Mouse (Mus musculus): ENCODE measurements at regions not wholly inside any gene's neighbourhood (a gene's known extent, or its start where the extent isn't known, plus 50 kb on each side); places are given as distances from the start of the nearest gene placed in this dataset.

DNA sequence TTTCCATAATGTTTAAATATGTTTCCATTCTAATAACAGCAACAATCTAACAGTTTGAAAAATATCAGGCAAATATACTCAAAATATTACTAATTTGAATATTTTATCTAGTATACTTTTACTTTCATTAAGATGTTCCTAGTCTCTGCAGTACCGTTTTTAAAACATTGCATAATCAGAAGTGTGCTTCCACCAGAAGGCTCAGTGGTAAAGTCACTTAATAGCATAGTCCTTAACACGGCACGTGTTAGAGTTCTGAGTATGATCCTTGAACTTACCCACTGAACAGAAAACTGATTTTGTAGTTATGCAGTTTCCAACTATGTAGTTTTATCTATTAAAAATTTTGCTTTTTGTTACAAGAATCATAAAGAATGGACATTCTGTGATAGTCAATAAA lies 234.5 kb upstream of the Dab2 start:
- Histone ChIP-seq H3K4me3 (replicated peaks) (no peak overlapping the region), H3K36me3 (no peaks in the 10 kb centered on the region), H3K27me3 (replicated peaks) (no peaks in the 10 kb centered on the region), H3K9ac (no peak overlapping the region), H3K27ac (no peak overlapping the region), H3K9me3 (no peaks in the 10 kb centered on the region), H3K4me2 (no peak overlapping the region), H3K4me1 (no peaks in the 10 kb centered on the region)
- no peak for ATAC-seq (ENCODE audit: insufficient read depth, low FRiP score, low read depth)
- 85% methylated on average over 3 of the region's 3 CpGs for WGBS

DNA sequence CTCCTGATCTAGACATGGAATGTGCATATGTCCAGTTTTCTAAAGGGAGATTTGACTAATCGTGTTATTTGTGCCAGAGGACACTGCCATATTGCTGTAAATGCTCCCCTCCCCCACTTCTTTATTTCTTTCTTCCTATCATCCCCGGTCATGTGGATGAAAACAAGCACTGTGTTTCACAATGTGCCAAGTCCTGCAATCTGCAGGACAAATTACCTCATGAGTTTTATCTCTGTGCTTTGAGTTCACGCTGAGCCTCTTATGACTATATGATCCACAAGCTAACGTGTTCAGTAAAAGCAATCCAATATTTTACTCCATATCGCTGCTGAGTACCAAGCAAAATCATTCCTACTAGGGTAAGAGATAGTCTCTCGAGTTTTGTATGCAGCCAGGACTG lies 232.2 kb upstream of the Dab2 start:
- Histone ChIP-seq H3K4me2 (no peak overlapping the region), H3K9ac (no peak overlapping the region), H3K36me3 (no peaks in the 10 kb centered on the region), H3K9me3 (no peaks in the 10 kb centered on the region), H3K4me3 (replicated peaks) (no peak overlapping the region), H3K27ac (no peak overlapping the region), H3K4me1 (no peaks in the 10 kb centered on the region), H3K27me3 (replicated peaks) (no peaks in the 10 kb centered on the region)
- WGBS: 73% methylated on average over 6 of the region's 6 CpGs
- ATAC-seq (ENCODE audit: insufficient read depth, low FRiP score, low read depth): no peak

DNA sequence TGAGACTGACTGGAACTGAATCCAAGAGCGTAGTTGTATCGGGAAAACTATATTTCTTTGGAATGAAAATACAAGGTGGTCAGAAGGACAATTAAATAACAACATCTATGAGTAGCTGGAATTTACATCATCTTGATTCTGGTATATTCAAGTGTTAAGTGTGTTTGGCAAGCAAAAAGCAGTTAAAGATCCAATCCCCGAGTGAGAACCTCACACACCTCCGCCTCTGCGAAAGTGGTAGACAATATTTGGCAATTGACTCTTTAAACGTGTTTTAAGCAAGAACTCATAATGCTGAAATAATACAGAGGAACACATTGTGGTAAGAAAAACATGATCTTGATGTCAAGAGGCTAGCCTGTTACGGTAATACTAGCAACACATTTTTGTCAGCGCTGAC lies 231.2 kb upstream of the Dab2 start:
- Histone ChIP-seq H3K9ac (no peak overlapping the region), H3K4me1 (no peaks in the 10 kb centered on the region), H3K36me3 (no peaks in the 10 kb centered on the region), H3K9me3 (no peaks in the 10 kb centered on the region), H3K4me2 (no peak overlapping the region), H3K27ac (no peak overlapping the region), H3K4me3 (replicated peaks) (no peak overlapping the region), H3K27me3 (replicated peaks) (no peaks in the 10 kb centered on the region)
- WGBS: 90% methylated on average over 8 of the region's 8 CpGs
- ATAC-seq (ENCODE audit: insufficient read depth, low FRiP score, low read depth): no peak

DNA sequence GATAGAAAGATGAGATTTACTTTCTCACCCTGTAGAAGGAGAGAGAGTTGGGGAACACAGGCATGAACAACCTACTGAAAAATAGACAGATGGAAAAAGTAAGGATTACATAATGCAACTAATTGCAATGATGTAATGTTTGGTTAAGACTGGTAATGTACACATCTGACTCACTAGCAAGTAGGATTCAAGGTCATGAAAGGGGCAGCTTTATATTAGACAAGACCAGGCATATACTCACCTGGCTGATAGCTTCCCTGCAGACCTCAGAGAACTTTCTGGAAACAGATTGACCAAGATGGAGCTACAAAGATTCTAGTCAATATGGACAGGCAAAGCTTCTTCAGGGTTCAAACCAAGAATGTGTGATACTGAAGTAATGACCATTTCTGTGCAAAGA lies 227.7 kb upstream of the Dab2 start:
- H3K9me3 ChIP-seq: no peaks in the 10 kb centered on the region
- H3K4me1 ChIP-seq: no peaks in the 10 kb centered on the region
- ATAC-seq (ENCODE audit: insufficient read depth, low FRiP score, low read depth): peak; percentile 53; the same call in 1 of the 2 replicates
- no peak overlapping the region for H3K4me2 ChIP-seq
- no peaks in the 10 kb centered on the region for H3K36me3 ChIP-seq
- H3K9ac ChIP-seq: no peak overlapping the region
- H3K4me3 ChIP-seq (replicated peaks): no peak overlapping the region
- H3K27me3 ChIP-seq (replicated peaks): no peaks in the 10 kb centered on the region
- no peak overlapping the region for H3K27ac ChIP-seq

DNA sequence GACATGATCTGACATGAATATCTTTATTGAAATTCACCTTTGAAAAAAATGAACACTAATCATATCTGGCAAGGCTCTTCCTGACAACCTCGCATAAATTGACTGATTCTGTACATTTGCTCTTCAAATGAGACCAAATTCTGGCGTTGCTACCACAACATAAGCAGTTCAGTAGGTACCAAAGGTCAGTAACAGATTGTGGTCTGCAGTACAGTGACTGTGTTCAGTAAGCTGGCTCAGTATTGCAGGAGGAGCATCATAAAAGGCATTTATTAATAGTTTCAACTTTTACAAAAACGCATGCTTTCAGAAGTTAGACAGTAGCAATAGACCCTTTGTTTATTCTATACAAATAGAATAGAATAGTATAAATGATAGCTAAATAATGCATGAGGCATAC lies 226.7 kb upstream of the Dab2 start:
- no peak for ATAC-seq (ENCODE audit: insufficient read depth, low FRiP score, low read depth)
- WGBS: 64% methylated on average over 3 of the region's 3 CpGs

GRCm38 (mm10) chr15:6080714-6081635 lies 218.6 kb upstream of the Dab2 start:
- Histone ChIP-seq H3K27me3 (replicated peaks) (no peaks in the 10 kb centered on the region), H3K4me2 (no peak overlapping the region), H3K4me3 (replicated peaks) (no peak overlapping the region), H3K27ac (no peak overlapping the region), H3K9me3 (no peaks in the 10 kb centered on the region), H3K36me3 (no peaks in the 10 kb centered on the region), H3K4me1 (no peaks in the 10 kb centered on the region), H3K9ac (no peak overlapping the region)
- no peak for ATAC-seq (ENCODE audit: insufficient read depth, low FRiP score, low read depth)
- 46% methylated on average over 8 of the region's 8 CpGs for WGBS

More for the DNA sequence above, 226.7 kb upstream of the Dab2 start:
- Histone ChIP-seq H3K4me1 (no peaks in the 10 kb centered on the region), H3K4me2 (no peak overlapping the region), H3K27ac (no peak overlapping the region), H3K9ac (no peak overlapping the region), H3K4me3 (replicated peaks) (no peak overlapping the region), H3K9me3 (no peaks in the 10 kb centered on the region), H3K27me3 (replicated peaks) (no peaks in the 10 kb centered on the region), H3K36me3 (no peaks in the 10 kb centered on the region)

- no peaks in the 10 kb centered on the region for H3K9me3 ChIP-seq
- no peaks in the 10 kb centered on the region for H3K4me1 ChIP-seq
- no peaks in the 10 kb centered on the region for H3K36me3 ChIP-seq
- no peaks in the 10 kb centered on the region for H3K27me3 ChIP-seq (replicated peaks)
- 69% methylated on average over 3 of the region's 3 CpGs for WGBS
- no peak overlapping the region for H3K27ac ChIP-seq
- no peak for ATAC-seq (ENCODE audit: insufficient read depth, low FRiP score, low read depth)
- H3K4me3 ChIP-seq (replicated peaks): no peak overlapping the region
- no peak overlapping the region for H3K9ac ChIP-seq
- H3K4me2 ChIP-seq: no peak overlapping the region
Observed at GRCm38 (mm10) chr15:6087208-6087607, 212.4 kb upstream of the Dab2 start.

DNA sequence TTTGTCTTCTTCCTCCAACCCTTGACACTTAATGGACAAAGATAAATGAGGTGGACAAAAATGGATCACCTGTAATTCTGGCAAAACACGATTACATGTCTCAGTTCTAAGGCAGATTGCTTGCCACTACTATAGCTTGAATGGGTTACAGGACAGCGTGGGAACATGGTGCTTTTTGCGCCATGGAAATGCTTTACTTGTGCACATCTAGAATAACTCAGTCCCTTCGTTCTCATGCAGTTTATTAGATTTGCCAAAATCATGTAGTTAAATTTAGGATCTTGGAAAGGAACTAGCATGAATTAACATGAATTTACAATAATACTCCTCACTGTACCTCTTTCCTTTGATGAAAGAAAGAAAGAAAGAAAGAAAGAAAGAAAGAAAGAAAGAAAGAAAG lies 211.1 kb upstream of the Dab2 start:
- Histone ChIP-seq H3K27ac (no peak overlapping the region), H3K4me2 (no peak overlapping the region), H3K4me3 (replicated peaks) (no peak overlapping the region), H3K4me1 (no peaks in the 10 kb centered on the region), H3K9me3 (no peaks in the 10 kb centered on the region), H3K36me3 (no peaks in the 10 kb centered on the region), H3K9ac (no peak overlapping the region), H3K27me3 (replicated peaks) (no peaks in the 10 kb centered on the region)
- ATAC-seq (ENCODE audit: insufficient read depth, low FRiP score, low read depth): no peak
- 77% methylated on average over 4 of the region's 4 CpGs for WGBS

DNA sequence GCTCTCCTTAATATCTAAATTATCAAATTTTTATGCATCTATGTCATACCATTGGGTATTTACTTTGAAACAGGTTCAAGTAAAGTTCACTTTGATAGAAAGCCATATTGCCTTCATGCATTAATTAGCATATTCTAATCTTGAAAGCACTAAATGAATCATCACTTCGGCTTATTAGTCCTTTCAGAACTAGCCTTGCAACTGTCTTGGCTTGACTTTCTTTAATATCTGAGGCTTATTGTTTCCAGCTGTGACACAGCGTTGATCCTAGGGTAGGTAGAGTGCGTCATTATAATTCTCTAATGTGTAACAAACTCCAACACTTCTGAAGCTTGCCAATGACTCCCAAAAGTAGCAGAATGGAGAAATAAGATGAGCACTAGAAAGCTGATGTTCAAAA lies 169.9 kb upstream of the Dab2 start:
- H3K4me2 ChIP-seq: no peak overlapping the region
- H3K4me3 ChIP-seq (replicated peaks): no peak overlapping the region
- H3K27ac ChIP-seq: no peak overlapping the region
- no peaks in the 10 kb centered on the region for H3K36me3 ChIP-seq
- no peaks in the 10 kb centered on the region for H3K27me3 ChIP-seq (replicated peaks)
- H3K4me1 ChIP-seq: no peaks in the 10 kb centered on the region
- no peak overlapping the region for H3K9ac ChIP-seq
- H3K9me3 ChIP-seq: no peaks in the 10 kb centered on the region
- no peak for ATAC-seq (ENCODE audit: insufficient read depth, low FRiP score, low read depth)
- 82% methylated on average over 3 of the region's 3 CpGs for WGBS

GRCm38 (mm10) chr15:6132216-6132615 lies 167.4 kb upstream of the Dab2 start:
- Histone ChIP-seq H3K4me3 (replicated peaks) (no peak overlapping the region), H3K9me3 (no peaks in the 10 kb centered on the region), H3K4me2 (no peak overlapping the region), H3K4me1 (no peaks in the 10 kb centered on the region), H3K36me3 (no peaks in the 10 kb centered on the region), H3K27me3 (replicated peaks) (no peaks in the 10 kb centered on the region), H3K27ac (no peak overlapping the region), H3K9ac (no peak overlapping the region)
- ATAC-seq (ENCODE audit: insufficient read depth, low FRiP score, low read depth): no peak

GRCm38 (mm10) chr15:6145071-6145470 lies 154.5 kb upstream of the Dab2 start:
- Histone ChIP-seq H3K4me2 (no peak overlapping the region), H3K27ac (no peak overlapping the region), H3K27me3 (replicated peaks) (no peaks in the 10 kb centered on the region), H3K4me1 (no peaks in the 10 kb centered on the region), H3K36me3 (no peaks in the 10 kb centered on the region), H3K4me3 (replicated peaks) (no peak overlapping the region), H3K9ac (no peak overlapping the region), H3K9me3 (no peaks in the 10 kb centered on the region)
- no peak for ATAC-seq (ENCODE audit: insufficient read depth, low FRiP score, low read depth)
- 77% methylated on average over 2 of the region's 2 CpGs for WGBS

DNA sequence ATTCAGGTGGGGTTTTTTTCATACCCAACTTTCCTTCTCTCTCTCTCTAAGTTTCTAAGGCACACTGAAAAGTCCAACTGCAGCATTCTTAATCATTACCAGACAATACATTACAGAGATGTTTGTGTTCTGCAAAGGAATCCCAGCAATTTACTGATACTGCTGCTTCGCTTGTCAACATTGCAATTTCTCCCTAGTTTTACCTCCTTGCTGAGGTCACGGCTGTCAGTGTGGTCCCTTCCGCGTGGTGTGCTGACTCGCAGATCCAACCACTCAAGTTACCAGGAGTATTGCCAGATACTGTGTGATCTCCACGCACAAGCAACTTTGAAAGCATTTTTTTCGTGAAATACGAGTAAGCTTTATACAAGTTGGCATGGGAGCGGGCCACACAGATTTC lies 144.9 kb upstream of the Dab2 start:
- Histone ChIP-seq H3K4me2 (no peak overlapping the region), H3K36me3 (no peaks in the 10 kb centered on the region), H3K27ac (no peak overlapping the region), H3K27me3 (replicated peaks) (no peaks in the 10 kb centered on the region), H3K9me3 (no peaks in the 10 kb centered on the region), H3K9ac (no peak overlapping the region), H3K4me1 (no peaks in the 10 kb centered on the region), H3K4me3 (replicated peaks) (no peak overlapping the region)
- 49% methylated on average over 9 of the region's 9 CpGs for WGBS
- ATAC-seq (ENCODE audit: insufficient read depth, low FRiP score, low read depth): no peak

GRCm38 (mm10) chr15:6180261-6180660 lies 119.3 kb upstream of the Dab2 start:
- WGBS: 83% methylated on average over 1 of the region's 1 CpGs

More at GRCm38 (mm10) chr15:6180261-6180660, 119.3 kb upstream of the Dab2 start:
- H3K27me3 ChIP-seq (replicated peaks): no peaks in the 10 kb centered on the region
- no peaks in the 10 kb centered on the region for H3K36me3 ChIP-seq
- H3K9me3 ChIP-seq: no peaks in the 10 kb centered on the region
- H3K4me1 ChIP-seq: no peaks in the 10 kb centered on the region
- H3K4me3 ChIP-seq (replicated peaks): no peak overlapping the region
- H3K9ac ChIP-seq: no peak overlapping the region
- H3K27ac ChIP-seq: no peak overlapping the region
- ATAC-seq (ENCODE audit: insufficient read depth, low FRiP score, low read depth): no peak
- no peak overlapping the region for H3K4me2 ChIP-seq

Data from stomach, embryonic 15.5 days (tissue).